Mouse (Mus musculus): ENCODE measurements at regions not wholly inside any gene's neighbourhood (a gene's known extent, or its start where the extent isn't known, plus 50 kb on each side); places are given as distances from the start of the nearest gene placed in this dataset.

- TF ChIP-seq POLR2A (IDR thresholded peaks at IDR 0.05; ENCODE audit: insufficient read length, low read depth) (no peak), MYOD1 (IDR thresholded peaks at IDR 0.05; ENCODE audit: control insufficient read depth in 1 of 3, insufficient read length in 2 of 3, low read depth in 2 of 3) (no peak), CEBPB (IDR thresholded peaks at IDR 0.05; ENCODE audit: insufficient read depth, poor library complexity, severe bottlenecking) (no peak), TCF12 (IDR thresholded peaks at IDR 0.05; ENCODE audit: insufficient read depth, poor library complexity, severe bottlenecking) (no peak), TCF3 (IDR thresholded peaks at IDR 0.05; ENCODE audit: insufficient read length, low read depth) (no peak), E2F4 (IDR thresholded peaks at IDR 0.05; ENCODE audit: insufficient read depth) (no peak), USF1 (IDR thresholded peaks at IDR 0.05; ENCODE audit: low read depth) (no peak), MYOG (IDR thresholded peaks at IDR 0.05; ENCODE audit: control insufficient read depth in 1 of 3, insufficient read depth in 1 of 3, insufficient read length in 2 of 3, low read depth in 2 of 3) (no peak)
These were observed 115.6 kb upstream of the Cdh6 start for GRCm38 (mm10) chr15:13289064-13289463.
